Mouse (Mus musculus) CH12.LX (cell line): ENCODE data around the gene Adgrg1. TPM values are rescaled to one million over a fixed set of nuclear protein-coding genes. Genes with fewer than 3 reads are reported as not detected.

Experiments
- DNase-seq: peaks from one replicate; pipeline ENCODE4 v3.0.0-alpha.2; 2013; ENCODE audit errors: extremely low read depth
- H3K27ac ChIP-seq: 2 replicates; pipeline ENCODE4 v1.5.1; 2012; ENCODE audit warnings: low read depth, mild to moderate bottlenecking, control low read depth, moderate library complexity; ENCODE audit not compliant: insufficient read depth
- H3K27me3 ChIP-seq: replicated peaks from 2 replicates; pipeline ENCODE3; 2012; ENCODE audit warnings: inconsistent platforms
- H3K36me3 ChIP-seq, 2 experiments: replicated peaks in 1 of 2; 2 replicates each; pipeline versions ENCODE3 to v1.6.1; 2012; ENCODE audit warnings: inconsistent platforms in 1 of 2, low read length in 1 of 2, mild to moderate bottlenecking in 1 of 2, mixed read lengths in 1 of 2, moderate library complexity in 1 of 2; ENCODE audit not compliant: control insufficient read depth in 1 of 2, insufficient read depth in 1 of 2
- H3K4me1 ChIP-seq, 2 experiments: 2 replicates each; pipeline ENCODE4 v1.6.1; 2012; ENCODE audit warnings: inconsistent platforms in 1 of 2, moderate library complexity in 1 of 2; ENCODE audit not compliant: insufficient read depth in 2 of 2, control insufficient read depth in 1 of 2
- H3K4me2 ChIP-seq: 2 replicates; pipeline ENCODE4 v1.6.1; 2012; ENCODE audit warnings: low read depth, mild to moderate bottlenecking, control low read depth; ENCODE audit not compliant: poor library complexity, insufficient read depth, severe bottlenecking
- H3K4me3 ChIP-seq, 3 experiments: fragments of 150-350 bp in 1 of 3; sonication (generic) in 1 of 3; replicated peaks in 1 of 3; 2 replicates each; pipeline versions ENCODE3 to v1.5.1; 2011 to 2012; ENCODE audit warnings: low read depth in 2 of 3, low read length in 2 of 3, mild to moderate bottlenecking in 2 of 3, moderate library complexity in 2 of 3, control low read depth in 1 of 3, improper control_type of control experiment in 1 of 3, inconsistent platforms in 1 of 3, mixed read lengths in 1 of 3; ENCODE audit not compliant: poor library complexity in 1 of 3
- H3K79me2 ChIP-seq: replicated peaks from 2 replicates; pipeline ENCODE4 v1.6.1; 2012; ENCODE audit warnings: mild to moderate bottlenecking, moderate library complexity; ENCODE audit not compliant: control insufficient read depth, poor library complexity, insufficient read depth, severe bottlenecking; ENCODE audit errors: extremely low read depth
- H3K9ac ChIP-seq: 2 replicates; pipeline ENCODE4 v1.6.1; 2012; ENCODE audit warnings: low read depth, mild to moderate bottlenecking, control low read depth, moderate library complexity; ENCODE audit not compliant: insufficient read depth
- H3K9me3 ChIP-seq: replicated peaks from 2 replicates; pipeline ENCODE3; 2012; ENCODE audit warnings: low read length, inconsistent platforms, mixed read lengths
- BHLHE40 ChIP-seq: IDR thresholded peaks from 2 replicates; pipeline ENCODE4 v1.6.1; 2011; ENCODE audit warnings: mild to moderate bottlenecking, low read depth, low read length, improper control_type of control experiment
- CHD2 ChIP-seq: IDR thresholded peaks from 2 replicates; pipeline ENCODE4 v1.6.1; 2011; ENCODE audit warnings: low read length, improper control_type of control experiment
- CTCF ChIP-seq, 2 experiments: IDR thresholded peaks in 1 of 2; conservative IDR thresholded peaks in 1 of 2; 2 replicates each; pipeline ENCODE4 v1.5.1; 2011 to 2012; ENCODE audit warnings: low read depth in 2 of 2, low read length in 2 of 2, improper control_type of control experiment in 1 of 2, inconsistent platforms in 1 of 2, mild to moderate bottlenecking in 1 of 2, moderate library complexity in 1 of 2
- E2F4 ChIP-seq: IDR thresholded peaks from 2 replicates; pipeline ENCODE4 v1.6.1; 2011; ENCODE audit warnings: low read depth, low read length, improper control_type of control experiment; ENCODE audit not compliant: insufficient replicate concordance
- ELF1 ChIP-seq: IDR thresholded peaks from 2 replicates; pipeline ENCODE4 v1.6.1; 2014; ENCODE audit warnings: low read depth, mild to moderate bottlenecking, inconsistent platforms, low read length, improper control_type of control experiment
- GABPA ChIP-seq: IDR thresholded peaks from 2 replicates; pipeline ENCODE4 v1.6.1; 2012; ENCODE audit warnings: low read depth, low read length, improper control_type of control experiment, inconsistent platforms; ENCODE audit not compliant: insufficient replicate concordance
- HCFC1 ChIP-seq: IDR thresholded peaks from 2 replicates; pipeline ENCODE4 v1.6.1; 2012; ENCODE audit warnings: low read depth, mild to moderate bottlenecking, inconsistent platforms, low read length, improper control_type of control experiment
- JUND ChIP-seq: conservative IDR thresholded peaks from 2 replicates; pipeline ENCODE4 v1.6.1; 2011; ENCODE audit warnings: low read depth, low read length, improper control_type of control experiment
- KAT2A ChIP-seq: IDR thresholded peaks from 2 replicates; pipeline ENCODE4 v1.6.1; 2012; ENCODE audit warnings: low read length, improper control_type of control experiment, inconsistent platforms; ENCODE audit not compliant: insufficient replicate concordance
- MAX ChIP-seq: IDR thresholded peaks from 2 replicates; pipeline ENCODE4 v1.6.1; 2011; ENCODE audit warnings: low read length, improper control_type of control experiment
- MEF2A ChIP-seq: IDR thresholded peaks from 2 replicates; pipeline ENCODE4 v1.6.1; 2014; ENCODE audit warnings: low read depth, mild to moderate bottlenecking, inconsistent platforms, low read length, improper control_type of control experiment, borderline replicate concordance
- MYC ChIP-seq: IDR thresholded peaks from 2 replicates; pipeline ENCODE4 v1.6.1; 2011; ENCODE audit warnings: low read depth, mild to moderate bottlenecking, improper control_type of control experiment, low read length
- NRF1 ChIP-seq: IDR thresholded peaks from 2 replicates; pipeline ENCODE4 v1.6.1; 2014; ENCODE audit warnings: low read depth, mild to moderate bottlenecking, inconsistent platforms, low read length, improper control_type of control experiment, moderate library complexity
- PAX5 ChIP-seq: IDR thresholded peaks from 2 replicates; pipeline ENCODE4 v1.6.1; 2012; ENCODE audit warnings: low read length, inconsistent platforms, mixed read lengths
- POLR2A ChIP-seq: IDR thresholded peaks from 2 replicates; pipeline ENCODE4 v1.6.1; 2011; ENCODE audit warnings: low read depth, mild to moderate bottlenecking, improper control_type of control experiment, low read length
- RAD21 ChIP-seq: IDR thresholded peaks from 2 replicates; pipeline ENCODE4 v1.6.1; 2011; ENCODE audit warnings: low read depth, mild to moderate bottlenecking, low read length, improper control_type of control experiment, moderate library complexity
- RCOR1 ChIP-seq: conservative IDR thresholded peaks from 2 replicates; pipeline ENCODE4 v1.6.1; 2012; ENCODE audit warnings: low read depth, mild to moderate bottlenecking, inconsistent platforms, low read length, improper control_type of control experiment
- SMC3 ChIP-seq: IDR thresholded peaks from 2 replicates; pipeline ENCODE4 v1.6.1; 2011; ENCODE audit warnings: low read depth, low read length, improper control_type of control experiment
- TBP ChIP-seq: conservative IDR thresholded peaks from 2 replicates; pipeline ENCODE4 v1.6.1; 2011; ENCODE audit warnings: low read depth, low read length, improper control_type of control experiment
- UBTF ChIP-seq: IDR thresholded peaks from 2 replicates; pipeline ENCODE4 v1.6.1; 2012; ENCODE audit warnings: low read depth, mild to moderate bottlenecking, inconsistent platforms, low read length, improper control_type of control experiment, moderate library complexity
- USF1 ChIP-seq: IDR thresholded peaks from 2 replicates; pipeline ENCODE4 v1.6.1; 2014; ENCODE audit warnings: low read depth, mild to moderate bottlenecking, inconsistent platforms, low read length, improper control_type of control experiment
- USF2 ChIP-seq: conservative IDR thresholded peaks from 2 replicates; pipeline ENCODE4 v1.6.1; 2011; ENCODE audit warnings: low read depth, low read length, improper control_type of control experiment
- ZMIZ1 ChIP-seq: IDR thresholded peaks from 2 replicates; pipeline ENCODE4 v1.6.1; 2012; ENCODE audit warnings: low read depth, mild to moderate bottlenecking, inconsistent platforms, low read length, improper control_type of control experiment
- ZNF384 ChIP-seq: IDR thresholded peaks from 2 replicates; pipeline ENCODE4 v1.6.1; 2012; ENCODE audit warnings: low read depth, low read length, improper control_type of control experiment, inconsistent platforms
- dilution Hi-C: fragments of 300-500 bp; cut with MboI; formaldehyde crosslinking; loops from 2 replicates; pipeline ENCODE4 v1.14.3; 2020; ENCODE audit warnings: low sequenced_read_pairs; ENCODE audit not compliant: extremely low pct_unique_long_range_greater_than_20kb, extremely low pct_ligation_motif_present
- in situ Hi-C: fragments of 300-500 bp; cut with MboI; formaldehyde crosslinking; loops from 3 replicates; pipeline ENCODE4 v1.14.3; 2019; ENCODE audit warnings: low sequenced_read_pairs, low pct_ligation_motif_present, low pct_unique_long_range_greater_than_20kb, mixed read lengths
- polyA plus RNA-seq: library from polyadenylated mRNA; unstranded; fragments of >175 nt; gene quantifications from 2 replicates; pipeline ENCODE4 v1.2.1, GENCODE M21; 2012; ENCODE audit warnings: low read depth; ENCODE audit not compliant: insufficient read length
- total RNA-seq, 2 experiments: library from RNA; depleted of rRNA; stranded (reverse); fragments of 300-350 nt in 1 of 2; fragments of >200 nt in 1 of 2; gene quantifications; 2 replicates each; pipeline ENCODE4 v1.2.3; 2012 to 2014

The Adgrg1 gene
- total and polyA plus RNA-seq, 3 experiments: 0.42 to 2.5 (median 1.2) TPM

GRCm38 (mm10) chr8:95020821-95021220 lies 46.3 kb downstream of the Adgrg1 start:
- Histone ChIP-seq H3K4me3 (no peak overlapping the region), H3K4me1 (no peaks in the 10 kb centered on the region), H3K9me3 (peaks cover 6% of the 10 kb centered on the region), H3K27me3 (peaks cover 78% of the 10 kb centered on the region), H3K9ac (no peak overlapping the region), H3K36me3 (no peaks in the 10 kb centered on the region), H3K27ac (no peak overlapping the region), H3K79me2 (no peaks in the 10 kb centered on the region), H3K4me2 (no peak overlapping the region)
- DNase-seq: no peak
- TF ChIP-seq GABPA (no peak), MAX (no peak), USF1 (no peak)
- dilution Hi-C loops: no loop called here
- in situ Hi-C loops: no loop called here

- no peak overlapping the region for H3K4me3 ChIP-seq
- H3K4me2 ChIP-seq: no peak overlapping the region
- TF ChIP-seq MEF2A (no peak), MYC (no peak), HCFC1 (no peak), ZMIZ1 (no peak), ELF1 (no peak), RCOR1 (no peak), ZNF384 (no peak), CTCF (conservative IDR thresholded peaks at IDR 0.05 in 1 of 2, IDR thresholded peaks at IDR 0.05 in 1 of 2; ENCODE audit: low read depth in 2 of 2, low read length in 2 of 2) (no peak)
- no peaks in the 10 kb centered on the region for H3K79me2 ChIP-seq
- in situ Hi-C loops: no loop called here
- no peak for DNase-seq
- peaks cover 7% of the 10 kb centered on the region for H3K9me3 ChIP-seq
- no peak overlapping the region for H3K9ac ChIP-seq
- no peaks in the 10 kb centered on the region for H3K4me1 ChIP-seq
- dilution Hi-C loops: no loop called here
- H3K27ac ChIP-seq: no peak overlapping the region
- H3K36me3 ChIP-seq: no peaks in the 10 kb centered on the region
- peaks cover 63% of the 10 kb centered on the region for H3K27me3 ChIP-seq
Observed at GRCm38 (mm10) chr8:95023201-95023600, 48.6 kb downstream of the Adgrg1 start.

- peaks cover 7% of the 10 kb centered on the region for H3K9me3 ChIP-seq
- in situ Hi-C loops: no loop called here
- no peak overlapping the region for H3K27ac ChIP-seq
- TF ChIP-seq ZMIZ1 (no peak), SMC3 (no peak), PAX5 (no peak), USF2 (no peak), BHLHE40 (no peak), JUND (no peak), ELF1 (no peak), KAT2A (no peak), POLR2A (no peak), NRF1 (no peak), CHD2 (no peak), UBTF (no peak), E2F4 (no peak), RAD21 (no peak), TBP (no peak)
- TF ChIP-seq, all 38 proteins: peak for 0
- Histone ChIP-seq H3K36me3 (no peaks in the 10 kb centered on the region), H3K9ac (no peak overlapping the region), H3K79me2 (no peaks in the 10 kb centered on the region), H3K4me1 (no peaks in the 10 kb centered on the region), H3K27me3 (peaks cover 52% of the 10 kb centered on the region), H3K4me2 (no peak overlapping the region), H3K4me3 (no peak overlapping the region)
- DNase-seq: no peak
- dilution Hi-C loops: no loop called here
Observed at GRCm38 (mm10) chr8:95024387-95024786, 49.8 kb downstream of the Adgrg1 start.
